Mouse (Mus musculus) heart, postnatal 0 days (tissue): Measurements from ENCODE around the gene Mri1.

Source experiments
- CTCF ChIP-seq: IDR thresholded peaks from 2 replicates; pipeline ENCODE4 v1.5.1; 2016; ENCODE audit warnings: antibody characterized with exemption, control low read depth, low read depth
- EP300 ChIP-seq: IDR thresholded peaks from 2 replicates; pipeline ENCODE4 v1.6.1; 2016; ENCODE audit warnings: antibody characterized with exemption, low read depth

GRCm38 (mm10) chr8:84222566-84223165 lies 34.5 kb downstream of the Mri1 start:
- TF ChIP-seq CTCF (no peak), EP300 (no peak)
